Mouse (Mus musculus) limb, embryonic 14.5 days (tissue): ENCODE measurements around the gene Mphosph9. TPM values are rescaled to one million over a fixed set of nuclear protein-coding genes. Genes with fewer than 3 reads are reported as not detected.

Experiments
- ATAC-seq: fragments of 200-750 bp; cut with Nextera tagmentation; 2 replicates; pipeline ENCODE4 v1.8.0; 2017; ENCODE audit warnings: low read depth, moderate number of reproducible peaks, moderate TSS enrichment; ENCODE audit not compliant: low FRiP score
- DNase-seq: peaks from one replicate; pipeline ENCODE4 v3.0.0-alpha.2; 2015; ENCODE audit warnings: low spot score
- H3K27ac ChIP-seq: fragments of 300-500 bp; sonication (generic); replicated peaks from 2 replicates; pipeline ENCODE4 v1.5.1; 2014; ENCODE audit warnings: low read depth, mild to moderate bottlenecking, low read length, moderate library complexity, mixed read lengths
- H3K27me3 ChIP-seq: fragments of 300-500 bp; sonication (generic); 2 replicates; pipeline ENCODE4 v1.6.1; 2014; ENCODE audit warnings: low read length, mixed read lengths; ENCODE audit not compliant: control insufficient read depth, insufficient read depth
- H3K36me3 ChIP-seq: fragments of 300-500 bp; sonication (generic); 2 replicates; pipeline ENCODE4 v1.6.1; 2014; ENCODE audit warnings: mild to moderate bottlenecking, low read length, moderate library complexity, mixed read lengths; ENCODE audit not compliant: control insufficient read depth, insufficient read depth
- H3K4me1 ChIP-seq: fragments of 300-500 bp; sonication (generic); 2 replicates; pipeline ENCODE4 v1.6.1; 2014; ENCODE audit warnings: antibody characterized with exemption, low read length, mixed read lengths; ENCODE audit not compliant: control insufficient read depth, insufficient read depth
- H3K4me2 ChIP-seq: fragments of 300-500 bp; sonication (generic); replicated peaks from 2 replicates; pipeline ENCODE4 v1.6.1; 2014; ENCODE audit warnings: low read depth, mild to moderate bottlenecking, low read length, moderate library complexity; ENCODE audit not compliant: severe bottlenecking
- H3K4me3 ChIP-seq: fragments of 300-500 bp; sonication (generic); replicated peaks from 2 replicates; pipeline ENCODE4 v1.5.1; 2014; ENCODE audit warnings: low read length
- H3K9ac ChIP-seq: fragments of 300-500 bp; sonication (generic); 2 replicates; pipeline ENCODE4 v1.6.1; 2014; ENCODE audit warnings: mild to moderate bottlenecking, low read depth, low read length, moderate library complexity; ENCODE audit not compliant: severe bottlenecking
- H3K9me3 ChIP-seq: fragments of 300-500 bp; sonication (generic); 2 replicates; pipeline ENCODE4 v1.6.1; 2016; ENCODE audit warnings: low read length; ENCODE audit not compliant: control insufficient read depth
- POLR2A ChIP-seq: fragments of 200-500 bp; IDR thresholded peaks from 2 replicates; pipeline ENCODE4 v1.8.0; 2012; ENCODE audit warnings: inconsistent platforms, mild to moderate bottlenecking, moderate library complexity, borderline replicate concordance; ENCODE audit not compliant: insufficient read depth, insufficient read length; ENCODE audit errors: extremely low read depth
- WGBS: fragments of 180-500 bp; shearing (Covaris S2); extraction: QIAGEN DNeasy Blood & Tissue Kit; methylation state at CpG from one replicate; pipeline ENCODE4 v1.1.7; 2014; 5-methylcytosine and 5-hydroxymethylcytosine counted together
- polyA plus RNA-seq, 2 experiments: library from polyadenylated mRNA; depleted of rRNA in 1 of 2; stranded (reverse) in 1 of 2; unstranded in 1 of 2; fragments of >200 nt; fragmentation: Nextera tagmentation in 1 of 2; extraction: Ambion mirVana in 1 of 2; gene quantifications; 2 replicates each; pipeline versions ENCODE4 v1.2.1 to v1.2.3; 2012 to 2014

The Mphosph9 gene
- polyA plus RNA-seq, 2 experiments = 9.5 to 11.0 TPM

DNA sequence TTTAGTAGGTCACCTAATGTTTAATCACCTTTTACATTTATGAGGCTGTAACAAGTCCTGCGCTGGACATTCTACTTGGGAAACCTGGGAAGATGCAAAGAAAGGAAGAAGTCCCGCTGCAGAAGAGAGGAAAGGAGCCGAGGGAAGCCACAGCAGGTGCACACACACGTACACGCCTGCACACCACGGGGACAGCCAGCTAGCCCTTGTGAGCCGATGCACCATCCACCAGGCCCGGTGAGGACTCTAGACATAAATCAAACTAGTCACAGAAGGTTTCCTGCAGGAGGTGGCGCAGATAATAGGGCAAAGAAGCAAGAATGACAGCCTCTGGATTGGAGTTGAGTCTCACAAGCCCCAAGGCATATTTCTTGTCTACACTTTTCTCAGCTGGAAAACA is 97.3 kb downstream of the Mphosph9 start:
- Histone ChIP-seq H3K9me3 (no peaks in the 10 kb centered on the region), H3K4me3 (no peak overlapping the region), H3K27ac (no peak overlapping the region), H3K4me1 (peaks cover 9% of the 10 kb centered on the region; the same call in 1 of the 2 replicates), H3K9ac (no peak overlapping the region), H3K27me3 (no peaks in the 10 kb centered on the region), H3K4me2 (no peak overlapping the region), H3K36me3 (no peaks in the 10 kb centered on the region)
- WGBS = 72% methylated on average over 9 of the region's 9 CpGs
- no peak for DNase-seq
- no peak for TF ChIP-seq POLR2A
- no peak for ATAC-seq

- ATAC-seq (no peak), DNase-seq (no peak)
- no peaks in the 10 kb centered on the region for H3K27me3 ChIP-seq
- WGBS = 53% methylated on average over 6 of the region's 6 CpGs
- H3K9ac ChIP-seq = no peak overlapping the region; the same call in 1 of the 2 replicates
- no peaks in the 10 kb centered on the region for H3K9me3 ChIP-seq
- H3K4me2 ChIP-seq = no peak overlapping the region
- TF ChIP-seq POLR2A = no peak
- H3K27ac ChIP-seq = no peak overlapping the region
- peaks cover 7% of the 10 kb centered on the region; the same call in 1 of the 2 replicates for H3K4me1 ChIP-seq
- H3K36me3 ChIP-seq = no peaks in the 10 kb centered on the region
- H3K4me3 ChIP-seq = no peak overlapping the region
Observed at GRCm38 (mm10) chr5:124227193-124227592, 100.6 kb downstream of the Mphosph9 start.

DNA sequence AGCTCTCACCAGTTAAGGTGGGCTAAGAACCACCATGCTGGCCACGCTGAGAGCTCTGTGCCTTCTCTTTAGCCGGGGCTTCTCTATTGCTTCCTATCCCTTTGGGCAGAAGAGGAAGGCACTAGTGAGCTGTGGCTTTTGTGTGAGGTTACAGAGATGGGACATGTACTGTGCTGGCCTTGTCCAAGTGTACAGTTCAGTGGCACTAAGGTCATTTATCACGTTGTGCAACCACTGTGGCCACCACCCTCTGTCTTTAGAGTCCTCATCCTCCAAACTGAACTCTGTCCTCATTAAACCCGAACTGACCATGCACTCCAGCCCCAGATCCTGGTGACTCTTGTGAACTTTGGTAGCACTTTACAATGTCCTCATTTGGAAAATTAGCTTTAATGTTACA is 101.3 kb downstream of the Mphosph9 start:
- DNase-seq = no peak
- 75% methylated on average over 4 of the region's 4 CpGs for WGBS

GRCm38 (mm10) chr5:124225891-124226290 is 101.9 kb downstream of the Mphosph9 start:
- Histone ChIP-seq H3K9ac (no peak overlapping the region), H3K36me3 (no peaks in the 10 kb centered on the region), H3K27me3 (no peaks in the 10 kb centered on the region), H3K4me1 (peaks cover 16% of the 10 kb centered on the region; the same call in 1 of the 2 replicates), H3K9me3 (no peaks in the 10 kb centered on the region), H3K4me2 (no peak overlapping the region), H3K4me3 (no peak overlapping the region), H3K27ac (no peak overlapping the region)
- ATAC-seq (no peak), DNase-seq (no peak)
- 92% methylated on average over 7 of the region's 7 CpGs for WGBS
- TF ChIP-seq POLR2A = no peak

More for the DNA sequence above, 101.3 kb downstream of the Mphosph9 start:
- Histone ChIP-seq H3K36me3 (no peaks in the 10 kb centered on the region), H3K9ac (no peak overlapping the region; the same call in 1 of the 2 replicates), H3K27ac (no peak overlapping the region), H3K27me3 (no peaks in the 10 kb centered on the region), H3K4me1 (peaks cover 12% of the 10 kb centered on the region; the same call in 1 of the 2 replicates), H3K9me3 (no peaks in the 10 kb centered on the region), H3K4me2 (no peak overlapping the region), H3K4me3 (no peak overlapping the region)
- TF ChIP-seq POLR2A = no peak
- no peak for ATAC-seq

- no peak for TF ChIP-seq POLR2A
- no peaks in the 10 kb centered on the region for H3K27me3 ChIP-seq
- ATAC-seq = no peak
Observed at GRCm38 (mm10) chr5:124224321-124225092, 103.3 kb downstream of the Mphosph9 start.

More at GRCm38 (mm10) chr5:124224321-124225092, 103.3 kb downstream of the Mphosph9 start:
- Histone ChIP-seq H3K9ac (no peak overlapping the region), H3K36me3 (no peaks in the 10 kb centered on the region), H3K4me2 (no peak overlapping the region), H3K9me3 (no peaks in the 10 kb centered on the region), H3K4me3 (no peak overlapping the region), H3K4me1 (peaks cover 19% of the 10 kb centered on the region; the same call in 1 of the 2 replicates), H3K27ac (no peak overlapping the region)
- 60% methylated on average over 16 of the region's 16 CpGs for WGBS
- no peak for DNase-seq
